Mouse (Mus musculus): ENCODE measurements at regions not wholly inside any gene's neighbourhood (a gene's known extent, or its start where the extent isn't known, plus 50 kb on each side); places are given as distances from the start of the nearest gene placed in this dataset.

- no peak for TF ChIP-seq CTCF (IDR thresholded peaks at IDR 0.05)
- TF ChIP-seq EP300 (IDR thresholded peaks at IDR 0.05; ENCODE audit: insufficient read depth, low read depth, low read length) = no peak
These were observed 338.0 kb upstream of the Mgmt start for GRCm38 (mm10) chr7:136556436-136556835.
